Mouse (Mus musculus): ENCODE results near the gene Ipo9.
A peak's percentile ranks its signal among the peaks of the same experiment; 100 is the strongest.

Ipo9 gene

GRCm38 (mm10) chr1:135429901-135430668 is at the start of gene Ipo9:
TSS of gene Ipo9 (minus strand) at chr1:135430499.
- peak; percentile 90 to 92 for DNase-seq (ENCODE audit: low spot score in 2 of 2)

DNA sequence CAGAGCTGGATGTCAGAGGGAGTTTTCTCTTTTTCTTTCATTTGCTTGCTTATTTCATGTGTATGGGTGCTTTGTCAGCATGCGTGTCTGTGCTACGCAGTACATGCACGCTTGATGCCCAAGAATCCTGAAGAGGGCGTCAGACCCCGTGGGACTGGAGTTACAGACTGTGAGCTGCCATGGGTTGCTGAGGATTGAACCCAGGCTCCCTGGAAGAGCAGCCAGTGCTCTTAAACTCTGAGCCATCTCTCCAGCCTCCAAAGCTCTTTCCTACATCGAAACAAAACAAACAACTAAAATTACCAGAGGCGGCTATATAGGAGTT is 45.2 kb upstream of the Ipo9 start:
- DNase-seq (ENCODE audit: low spot score in 2 of 2): no peak

DNA sequence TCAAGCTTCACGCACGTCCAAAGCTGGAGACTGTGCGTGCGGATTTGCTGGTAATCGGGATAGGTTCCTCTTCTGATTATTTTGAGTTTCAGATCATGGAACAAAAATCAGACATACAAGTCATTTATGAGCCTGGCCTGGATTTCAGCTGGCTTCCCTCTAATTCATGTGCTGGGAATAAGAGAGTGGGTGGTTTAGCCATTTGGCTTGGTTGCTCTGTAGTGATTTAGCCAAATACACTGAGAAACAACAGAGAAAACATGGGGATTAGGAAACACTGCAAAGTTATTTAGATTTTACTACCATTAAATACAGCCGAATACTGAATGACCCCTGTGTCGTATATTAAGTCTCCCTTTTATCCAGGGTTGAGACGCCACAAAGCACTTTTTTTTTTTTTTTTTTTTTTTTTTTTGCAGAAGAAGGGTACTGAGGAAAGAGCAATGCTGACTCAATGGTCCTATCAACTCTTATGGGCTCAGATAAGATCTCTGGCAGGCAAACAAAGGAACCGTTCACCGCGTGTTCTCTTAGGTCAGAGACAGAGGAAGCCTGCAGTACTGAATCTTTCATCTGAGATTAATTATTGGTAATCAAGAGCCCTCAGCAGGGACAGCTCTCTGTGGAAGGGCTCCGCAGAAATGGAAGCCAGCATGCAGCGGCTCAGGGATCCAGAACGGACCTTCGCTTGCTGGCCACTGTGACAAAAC is 44.7 kb upstream of the Ipo9 start:
- DNase-seq (ENCODE audit: low spot score in 2 of 2): no peak

DNA sequence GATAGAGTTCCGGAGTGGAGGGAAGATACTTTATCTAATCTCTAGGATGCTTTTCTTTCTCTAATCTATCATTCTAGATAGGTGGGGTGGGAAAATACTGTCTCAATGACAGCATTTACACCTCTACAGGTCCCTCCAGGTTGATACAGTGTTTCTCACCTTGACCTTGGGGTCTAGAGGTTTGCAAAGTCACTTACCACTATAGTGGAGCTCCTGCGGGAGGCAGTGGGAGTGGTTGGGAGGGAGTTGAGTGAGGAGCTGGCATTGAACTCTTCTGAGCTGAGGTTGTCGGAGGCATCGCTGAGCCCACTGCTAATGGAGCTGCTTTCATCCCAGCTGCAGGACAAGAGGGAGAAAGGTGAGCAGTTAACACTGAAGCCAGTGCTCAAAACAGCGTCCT is 42.2 kb upstream of the Ipo9 start:
- no peak for DNase-seq (ENCODE audit: low spot score in 2 of 2)

DNA sequence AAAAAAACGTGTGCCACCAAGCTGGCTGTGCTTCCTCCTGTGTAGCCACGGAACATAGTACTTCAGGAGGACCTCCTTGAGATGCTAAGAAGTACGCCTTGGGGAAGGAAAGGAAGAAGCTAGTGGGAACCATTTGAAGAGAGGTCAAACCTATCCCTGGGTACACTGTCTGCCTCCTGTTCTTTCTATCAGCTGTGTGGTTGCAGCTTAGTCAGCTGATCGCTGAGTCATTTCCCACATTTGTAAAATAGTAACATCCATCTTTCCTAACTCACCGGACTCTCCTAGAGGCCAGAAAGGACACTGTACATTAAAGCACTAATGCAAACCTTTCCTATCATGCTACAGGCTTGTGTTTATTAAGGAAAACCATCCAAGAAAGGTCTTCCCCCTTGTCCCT is 41.4 kb upstream of the Ipo9 start:
- DNase-seq (ENCODE audit: low spot score in 2 of 2): no peak

GRCm38 (mm10) chr1:135470546-135470945 is 40.2 kb upstream of the Ipo9 start:
- DNase-seq (ENCODE audit: low spot score in 2 of 2): no peak

DNA sequence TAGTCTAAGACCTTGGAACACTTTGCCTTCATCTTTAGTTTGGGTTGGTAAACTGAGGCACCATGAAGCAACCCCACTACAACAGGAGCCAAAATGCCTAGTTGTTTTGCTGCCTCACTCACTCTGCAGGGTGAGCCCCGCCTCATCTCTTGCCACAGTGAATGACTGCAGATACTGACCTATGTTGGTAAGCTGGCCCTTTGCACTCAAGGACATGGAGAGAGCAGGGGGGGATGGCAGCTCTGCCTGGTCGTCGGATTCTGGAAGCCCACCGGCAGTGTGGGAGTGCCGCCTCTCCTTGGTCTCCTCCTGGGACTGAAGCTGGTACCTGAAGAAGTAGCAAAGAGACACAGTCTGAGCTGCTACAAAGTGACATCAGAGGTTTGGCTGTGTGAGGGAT is 37.2 kb upstream of the Ipo9 start:
- DNase-seq (ENCODE audit: low spot score in 2 of 2): no peak

- no peak for DNase-seq (ENCODE audit: low spot score in 2 of 2)
Observed at GRCm38 (mm10) chr1:135466935-135467334, 36.6 kb upstream of the Ipo9 start.

GRCm38 (mm10) chr1:135465734-135466133 is 35.4 kb upstream of the Ipo9 start:
- no peak for DNase-seq (ENCODE audit: low spot score in 2 of 2)

DNA sequence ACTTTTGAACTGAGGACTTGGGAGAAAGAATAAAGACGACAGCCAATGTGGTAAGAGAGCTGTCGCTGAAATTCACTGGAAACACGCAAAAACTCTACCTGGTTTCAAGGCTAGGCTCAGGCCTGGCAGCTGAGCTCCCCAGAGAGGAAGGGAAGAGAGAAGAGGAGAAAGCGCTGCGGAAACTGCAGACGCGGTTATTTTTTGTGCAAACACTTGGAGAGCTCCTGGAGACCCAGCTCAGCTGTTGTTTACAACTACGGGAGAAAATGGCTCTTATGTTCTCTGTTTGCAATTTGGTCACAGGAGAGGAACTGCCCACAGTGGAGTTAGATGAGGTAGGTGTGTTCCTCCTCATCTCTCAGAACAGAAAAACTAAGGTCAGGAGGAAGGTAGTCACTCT is 32.4 kb upstream of the Ipo9 start:
- DNase-seq (ENCODE audit: low spot score in 2 of 2): no peak

GRCm38 (mm10) chr1:135462304-135462703 is 32.0 kb upstream of the Ipo9 start:
- no peak for DNase-seq (ENCODE audit: low spot score in 2 of 2)

DNA sequence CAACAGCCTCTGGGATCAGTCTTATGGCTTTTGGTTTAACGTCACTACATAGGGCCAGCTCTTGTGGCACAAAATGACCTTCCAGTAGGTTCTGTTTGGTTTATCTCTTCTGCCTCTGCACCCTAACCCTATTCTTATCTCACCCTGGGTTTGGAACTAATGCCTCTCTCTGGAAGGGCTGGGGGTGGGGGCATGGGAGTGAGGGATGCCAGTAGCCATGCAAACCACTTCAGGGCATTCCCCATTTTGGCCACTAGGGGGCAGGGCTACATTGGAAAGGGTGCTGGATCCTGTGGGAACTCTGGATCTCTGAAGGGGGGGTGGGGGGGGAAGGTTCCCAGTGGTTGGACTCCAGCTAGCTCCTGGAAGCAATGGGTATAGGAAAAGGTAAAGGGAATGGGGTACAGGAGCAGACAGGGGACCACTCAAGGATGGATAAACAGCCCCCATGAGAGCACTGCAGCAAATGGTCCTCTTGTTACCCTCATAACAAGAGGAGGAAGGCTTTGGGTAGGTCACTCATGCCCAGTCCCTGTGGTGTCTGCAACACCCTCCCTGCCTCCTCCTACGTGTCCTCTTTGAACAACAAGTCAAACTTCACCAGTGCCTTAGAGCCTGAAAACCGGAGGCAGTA is 30.9 kb upstream of the Ipo9 start:
- peak; percentile 79 to 87 for DNase-seq (ENCODE audit: low spot score in 2 of 2)

- no peak for DNase-seq (ENCODE audit: low spot score in 2 of 2)
Observed at GRCm38 (mm10) chr1:135460521-135460920, 30.2 kb upstream of the Ipo9 start.

- DNase-seq (ENCODE audit: low spot score in 2 of 2): no peak
Observed at GRCm38 (mm10) chr1:135457860-135458259, 27.6 kb upstream of the Ipo9 start.

GRCm38 (mm10) chr1:135452259-135452658 is 22.0 kb upstream of the Ipo9 start:
- peak; percentile 51 to 70 for DNase-seq (ENCODE audit: low spot score in 2 of 2)

- DNase-seq (ENCODE audit: low spot score in 2 of 2): no peak
Observed at GRCm38 (mm10) chr1:135451419-135451818, 21.1 kb upstream of the Ipo9 start.

DNA sequence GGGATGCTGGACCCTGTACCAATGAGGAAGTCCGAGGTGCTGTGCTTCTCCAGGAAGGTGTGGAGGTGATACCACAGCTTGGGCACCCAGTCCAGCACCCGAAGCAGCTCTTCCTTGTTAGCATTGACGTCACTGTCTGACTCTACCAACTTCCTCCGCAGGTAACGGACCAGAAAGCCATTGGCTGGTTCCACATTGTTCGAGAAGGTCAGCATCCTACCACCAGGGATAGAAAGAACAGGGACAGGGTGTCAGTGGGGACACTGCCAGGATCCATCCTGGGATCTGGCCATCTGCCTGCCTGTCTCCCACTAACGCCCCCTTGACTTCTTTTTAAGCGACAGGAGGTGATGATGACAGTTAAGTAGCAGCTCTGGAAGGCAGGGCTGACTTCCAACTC is 19.6 kb upstream of the Ipo9 start:
- DNase-seq (ENCODE audit: low spot score in 2 of 2): peak in 1 of 2 experiments; percentile 20

DNA sequence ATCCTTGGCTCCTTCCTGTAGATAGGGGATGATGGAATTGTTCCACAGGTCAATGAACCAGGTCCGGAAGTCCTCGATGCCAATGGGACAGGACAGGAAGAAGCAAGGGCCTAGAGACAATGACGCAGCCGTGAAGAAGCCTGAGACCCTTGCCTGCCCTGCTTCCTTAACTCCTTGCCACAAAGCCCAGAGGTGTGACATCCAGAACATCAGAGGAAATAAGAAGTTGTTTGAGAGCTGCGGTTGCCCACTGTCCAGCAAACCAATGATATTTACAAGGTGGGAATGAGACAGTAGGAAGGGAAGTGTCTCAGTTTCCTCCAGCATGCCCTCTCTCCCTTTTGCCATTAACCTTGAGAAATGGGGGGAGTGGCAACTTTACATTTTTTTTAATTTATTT is 18.6 kb upstream of the Ipo9 start:
- DNase-seq (ENCODE audit: low spot score in 2 of 2): no peak

DNA sequence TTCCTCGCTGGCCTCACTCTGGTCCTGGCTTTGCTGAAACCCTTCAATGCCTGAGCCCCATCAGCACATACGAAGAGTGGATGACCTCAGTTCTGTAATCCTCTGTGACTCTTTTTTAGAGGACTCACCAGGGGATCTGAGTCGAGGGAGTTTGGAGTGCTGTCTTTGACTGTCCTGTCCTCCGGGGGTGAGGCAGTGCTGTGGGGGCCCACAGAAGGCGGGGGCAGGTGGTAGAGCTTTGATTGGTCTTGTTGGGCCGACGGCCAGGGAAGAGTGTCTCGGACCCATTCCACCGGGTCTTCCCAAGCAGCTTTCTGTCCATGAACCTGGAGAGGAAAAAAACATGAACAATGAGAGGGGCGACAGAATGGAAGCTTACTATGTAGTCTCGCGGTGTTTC is 13.2 kb upstream of the Ipo9 start:
- DNase-seq (ENCODE audit: low spot score in 2 of 2): no peak

DNA sequence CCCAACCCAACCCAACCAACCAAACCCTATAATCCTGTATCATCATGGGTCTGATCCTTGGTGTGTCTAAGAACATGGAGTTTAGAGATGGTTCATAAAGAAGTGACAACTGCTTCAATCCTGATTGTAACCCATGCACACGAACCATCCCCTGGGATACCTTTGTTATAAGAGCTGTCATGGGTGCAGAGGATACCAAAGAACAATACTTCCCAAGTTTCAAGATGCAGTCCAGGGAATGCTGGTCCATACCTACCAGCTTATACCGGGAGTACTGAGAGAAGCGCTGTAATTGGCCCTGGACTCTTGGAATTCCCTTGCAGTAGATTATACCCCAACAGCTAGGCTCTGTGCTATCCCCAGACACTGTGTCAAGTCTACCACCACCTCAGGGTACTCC is 11.6 kb upstream of the Ipo9 start:
- DNase-seq (ENCODE audit: low spot score in 2 of 2): no peak

DNA sequence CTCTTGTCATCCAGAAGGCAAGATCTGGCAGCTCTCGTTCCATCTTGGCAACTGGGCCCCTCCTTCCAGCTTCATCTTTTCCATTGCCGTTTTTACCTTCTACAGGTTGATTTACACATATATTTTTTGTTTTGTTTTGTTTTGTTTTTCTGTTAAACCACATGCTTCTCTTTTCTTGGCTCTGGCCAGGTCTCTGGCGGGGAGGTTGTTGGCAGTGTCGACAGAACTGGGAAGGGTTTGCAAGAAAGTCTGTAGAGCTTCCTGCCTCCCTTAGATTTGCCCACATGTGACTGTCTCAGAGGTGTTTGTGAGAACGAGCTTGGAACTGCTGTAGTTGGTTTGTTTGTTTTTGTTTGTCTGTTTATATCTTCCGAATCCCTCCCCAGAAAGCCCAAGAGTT is 10.7 kb upstream of the Ipo9 start:
- no peak for DNase-seq (ENCODE audit: low spot score in 2 of 2)

GRCm38 (mm10) chr1:135438801-135439200 is 8.5 kb upstream of the Ipo9 start:
- DNase-seq (ENCODE audit: low spot score in 2 of 2): peak in 1 of 2 experiments; percentile 37

DNA sequence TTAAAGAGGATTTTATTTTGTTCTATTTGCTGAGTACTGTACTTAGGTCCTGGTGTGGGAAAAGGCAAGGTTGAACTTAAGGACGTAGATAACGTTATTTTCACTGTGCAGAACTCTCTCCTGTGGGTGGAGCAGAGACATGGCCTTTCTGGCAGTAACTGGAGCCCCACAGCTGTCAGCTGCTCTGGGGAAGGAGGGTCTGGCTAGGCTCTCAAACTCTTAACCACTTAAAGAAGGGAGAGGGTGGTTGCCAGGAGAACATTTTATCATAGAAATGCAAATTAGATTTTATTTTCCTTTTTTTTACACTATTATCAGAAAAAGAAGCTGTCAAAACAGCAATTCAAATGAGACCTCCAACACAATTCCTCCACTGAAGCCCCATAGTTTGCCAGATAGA is 5.5 kb upstream of the Ipo9 start:
- DNase-seq (ENCODE audit: low spot score in 2 of 2): no peak
